Mouse (Mus musculus) MN1 (cell line): Measurements from ENCODE around the gene Rex1bd.

ENCODE experiments used
- DNase-seq: peaks from one replicate; pipeline ENCODE4 v3.0.0-alpha.2; 2016; ENCODE audit warnings: low spot score

Rex1bd gene

GRCm38 (mm10) chr8:70506328-70507026 lies at the start of gene Rex1bd:
Gene Rex1bd (minus strand): TSS chr8:70506752.
- peak; percentile 95 for DNase-seq

GRCm38 (mm10) chr8:70555079-70555747 lies 48.7 kb upstream of the Rex1bd start:
- no peak for DNase-seq

- DNase-seq, result peak; percentile 82
These were observed 47.2 kb upstream of the Rex1bd start for GRCm38 (mm10) chr8:70553740-70554139.

GRCm38 (mm10) chr8:70552836-70553235 lies 46.3 kb upstream of the Rex1bd start:
- DNase-seq, result no peak

GRCm38 (mm10) chr8:70551558-70552161 lies 45.1 kb upstream of the Rex1bd start:
- no peak for DNase-seq

GRCm38 (mm10) chr8:70549412-70550184 lies 43.0 kb upstream of the Rex1bd start:
- DNase-seq, result no peak

- DNase-seq, result no peak
These were observed 41.2 kb upstream of the Rex1bd start for GRCm38 (mm10) chr8:70547762-70548161.

- no peak for DNase-seq
These were observed 39.9 kb upstream of the Rex1bd start for GRCm38 (mm10) chr8:70546412-70546811.

- peak; percentile 57 for DNase-seq
These were observed 37.7 kb upstream of the Rex1bd start for GRCm38 (mm10) chr8:70544200-70544687.

GRCm38 (mm10) chr8:70541081-70541480 lies 34.5 kb upstream of the Rex1bd start:
- DNase-seq, result no peak

- DNase-seq, result no peak
These were observed 34.0 kb upstream of the Rex1bd start for GRCm38 (mm10) chr8:70540507-70541071.

- DNase-seq, result no peak
These were observed 33.5 kb upstream of the Rex1bd start for GRCm38 (mm10) chr8:70540013-70540506.

GRCm38 (mm10) chr8:70539077-70539813 lies 32.7 kb upstream of the Rex1bd start, which contains the start of gene Ell:
Gene Ell (plus strand): TSS chr8:70539457.
- peak; percentile 99 for DNase-seq

- DNase-seq, result peak; percentile 99
These were observed 32.1 kb upstream of the Rex1bd start for GRCm38 (mm10) chr8:70538633-70539076.

GRCm38 (mm10) chr8:70538024-70538579 lies 31.6 kb upstream of the Rex1bd start:
- peak; percentile 63 for DNase-seq

- DNase-seq, result peak; percentile 62
These were observed 29.1 kb upstream of the Rex1bd start for GRCm38 (mm10) chr8:70535701-70536100.

- no peak for DNase-seq
These were observed 28.7 kb upstream of the Rex1bd start for GRCm38 (mm10) chr8:70535221-70535620.

GRCm38 (mm10) chr8:70534281-70534680 lies 27.7 kb upstream of the Rex1bd start:
- no peak for DNase-seq

- no peak for DNase-seq
These were observed 23.8 kb upstream of the Rex1bd start for GRCm38 (mm10) chr8:70530314-70530713.

- DNase-seq, result no peak
These were observed 23.2 kb upstream of the Rex1bd start for GRCm38 (mm10) chr8:70529741-70530161.
